Mouse (Mus musculus): ENCODE results near the gene Hck.

- TF ChIP-seq POLR2A (IDR thresholded peaks at IDR 0.05; ENCODE audit: insufficient read depth, low read length) (no peak), EP300 (IDR thresholded peaks at IDR 0.05; ENCODE audit: insufficient read depth, low read depth, low read length) (no peak), CTCF (IDR thresholded peaks at IDR 0.05; ENCODE audit: low read depth, low read length) (no peak)
These were observed 86.0 kb downstream of the Hck start for GRCm38 (mm10) chr2:153194255-153194654.
